Mouse (Mus musculus): ENCODE results near the gene Ank3. TPM values are rescaled to one million over a fixed set of nuclear protein-coding genes. Genes with fewer than 3 reads are reported as not detected.

Gene Ank3
- polyA plus RNA-seq, 1 experiment from 2014 or later, result 44.7 TPM

- DNase-seq (ENCODE audit: low spot score), result no peak
- Histone ChIP-seq H3K27me3 (ENCODE audit: insufficient read depth, poor library complexity, severe bottlenecking) (no peaks in the 10 kb centered on the region), H3K9me3 (no peaks in the 10 kb centered on the region), H3K36me3 (no peaks in the 10 kb centered on the region), H3K4me1 (replicated peaks) (no peaks in the 10 kb centered on the region), H3K27ac (no peak overlapping the region), H3K4me3 (no peak overlapping the region)
- 93% methylated on average over 3 of the region's 3 CpGs for WGBS
Observed at GRCm38 (mm10) chr10:69424051-69424450, 25.5 kb downstream of the Ank3 start.

GRCm38 (mm10) chr10:69430138-69430537 lies 31.6 kb downstream of the Ank3 start:
- Histone ChIP-seq H3K36me3 (no peaks in the 10 kb centered on the region), H3K4me1 (replicated peaks) (no peaks in the 10 kb centered on the region), H3K4me3 (no peak overlapping the region), H3K27ac (no peak overlapping the region), H3K27me3 (ENCODE audit: insufficient read depth, poor library complexity, severe bottlenecking) (no peaks in the 10 kb centered on the region), H3K9me3 (no peaks in the 10 kb centered on the region)
- no peak for DNase-seq (ENCODE audit: low spot score)
- WGBS, result 92% methylated on average over 4 of the region's 4 CpGs

- no peaks in the 10 kb centered on the region for H3K27me3 ChIP-seq (ENCODE audit: insufficient read depth, poor library complexity, severe bottlenecking)
- no peak for DNase-seq (ENCODE audit: low spot score)
- no peak overlapping the region for H3K4me3 ChIP-seq
- no peaks in the 10 kb centered on the region for H3K36me3 ChIP-seq
- no peaks in the 10 kb centered on the region for H3K9me3 ChIP-seq
- no peaks in the 10 kb centered on the region for H3K4me1 ChIP-seq (replicated peaks)
- WGBS, result 92% methylated on average over 7 of the region's 7 CpGs
- no peak overlapping the region for H3K27ac ChIP-seq
Observed at GRCm38 (mm10) chr10:69431101-69431500, 32.5 kb downstream of the Ank3 start.

GRCm38 (mm10) chr10:69435213-69435612 lies 36.6 kb downstream of the Ank3 start:
- WGBS, result 81% methylated on average over 6 of the region's 6 CpGs
- no peak overlapping the region for H3K27ac ChIP-seq
- no peaks in the 10 kb centered on the region for H3K4me1 ChIP-seq (replicated peaks)
- no peak overlapping the region for H3K4me3 ChIP-seq
- no peaks in the 10 kb centered on the region for H3K27me3 ChIP-seq (ENCODE audit: insufficient read depth, poor library complexity, severe bottlenecking)
- DNase-seq (ENCODE audit: low spot score), result no peak
- H3K9me3 ChIP-seq, result no peaks in the 10 kb centered on the region
- no peaks in the 10 kb centered on the region for H3K36me3 ChIP-seq

GRCm38 (mm10) chr10:69439449-69439848 lies 40.9 kb downstream of the Ank3 start:
- Histone ChIP-seq H3K27ac (no peak overlapping the region), H3K36me3 (no peaks in the 10 kb centered on the region)

GRCm38 (mm10) chr10:69444546-69444945 lies 46.0 kb downstream of the Ank3 start:
- 79% methylated on average over 5 of the region's 5 CpGs for WGBS

More at GRCm38 (mm10) chr10:69439449-69439848, 40.9 kb downstream of the Ank3 start:
- WGBS, result 85% methylated on average over 8 of the region's 8 CpGs
- H3K9me3 ChIP-seq, result no peaks in the 10 kb centered on the region
- H3K27me3 ChIP-seq (ENCODE audit: insufficient read depth, poor library complexity, severe bottlenecking), result no peaks in the 10 kb centered on the region
- DNase-seq (ENCODE audit: low spot score), result no peak
- no peak overlapping the region for H3K4me3 ChIP-seq
- H3K4me1 ChIP-seq (replicated peaks), result no peaks in the 10 kb centered on the region

GRCm38 (mm10) chr10:69445951-69446350 lies 47.4 kb downstream of the Ank3 start:
- Histone ChIP-seq H3K27ac (no peak overlapping the region), H3K9me3 (no peaks in the 10 kb centered on the region), H3K4me3 (no peak overlapping the region), H3K36me3 (no peaks in the 10 kb centered on the region), H3K4me1 (replicated peaks) (no peaks in the 10 kb centered on the region), H3K27me3 (ENCODE audit: insufficient read depth, poor library complexity, severe bottlenecking) (no peaks in the 10 kb centered on the region)
- 79% methylated on average over 7 of the region's 7 CpGs for WGBS
- no peak for DNase-seq (ENCODE audit: low spot score)

More at GRCm38 (mm10) chr10:69444546-69444945, 46.0 kb downstream of the Ank3 start:
- no peaks in the 10 kb centered on the region for H3K36me3 ChIP-seq
- no peak overlapping the region for H3K27ac ChIP-seq
- H3K4me3 ChIP-seq, result no peak overlapping the region
- H3K9me3 ChIP-seq, result no peaks in the 10 kb centered on the region
- no peaks in the 10 kb centered on the region for H3K27me3 ChIP-seq (ENCODE audit: insufficient read depth, poor library complexity, severe bottlenecking)
- no peaks in the 10 kb centered on the region for H3K4me1 ChIP-seq (replicated peaks)
- no peak for DNase-seq (ENCODE audit: low spot score)

- DNase-seq (ENCODE audit: low spot score), result no peak
- Histone ChIP-seq H3K27ac (no peak overlapping the region), H3K36me3 (no peaks in the 10 kb centered on the region), H3K9me3 (no peaks in the 10 kb centered on the region), H3K27me3 (ENCODE audit: insufficient read depth, poor library complexity, severe bottlenecking) (no peaks in the 10 kb centered on the region), H3K4me3 (no peak overlapping the region), H3K4me1 (replicated peaks) (no peaks in the 10 kb centered on the region)
- whole genome bisulfite sequencing, result 81% methylated on average over 5 of the region's 5 CpGs
Observed at GRCm38 (mm10) chr10:69446566-69446965, 48.0 kb downstream of the Ank3 start.

- WGBS, result 93% methylated on average over 5 of the region's 5 CpGs
- no peak for DNase-seq (ENCODE audit: low spot score)
- no peaks in the 10 kb centered on the region for H3K36me3 ChIP-seq
- H3K4me3 ChIP-seq, result no peak overlapping the region
- no peak overlapping the region for H3K27ac ChIP-seq
- no peaks in the 10 kb centered on the region for H3K4me1 ChIP-seq (replicated peaks)
- H3K27me3 ChIP-seq (ENCODE audit: insufficient read depth, poor library complexity, severe bottlenecking), result no peaks in the 10 kb centered on the region
- H3K9me3 ChIP-seq, result no peaks in the 10 kb centered on the region
Observed at GRCm38 (mm10) chr10:69447308-69447707, 48.7 kb downstream of the Ank3 start.

- Histone ChIP-seq H3K4me3 (no peak overlapping the region), H3K27ac (no peak overlapping the region), H3K4me1 (replicated peaks) (no peaks in the 10 kb centered on the region), H3K27me3 (ENCODE audit: insufficient read depth, poor library complexity, severe bottlenecking) (no peaks in the 10 kb centered on the region), H3K9me3 (no peaks in the 10 kb centered on the region), H3K36me3 (no peaks in the 10 kb centered on the region)
- no peak for DNase-seq (ENCODE audit: low spot score)
- WGBS, result 79% methylated on average over 3 of the region's 3 CpGs
Observed at GRCm38 (mm10) chr10:69448174-69448573, 49.6 kb downstream of the Ank3 start.

GRCm38 (mm10) chr10:69451006-69451405 lies 52.4 kb downstream of the Ank3 start:
- 70% methylated on average over 5 of the region's 5 CpGs for WGBS
- Histone ChIP-seq H3K4me1 (replicated peaks) (no peaks in the 10 kb centered on the region), H3K27ac (no peak overlapping the region), H3K36me3 (no peaks in the 10 kb centered on the region), H3K27me3 (ENCODE audit: insufficient read depth, poor library complexity, severe bottlenecking) (no peaks in the 10 kb centered on the region), H3K9me3 (no peaks in the 10 kb centered on the region), H3K4me3 (no peak overlapping the region)
- no peak for DNase-seq (ENCODE audit: low spot score)

GRCm38 (mm10) chr10:69452180-69452977 lies 53.8 kb downstream of the Ank3 start:
- H3K4me3 ChIP-seq, result no peak overlapping the region
- peak; percentile 20 for DNase-seq (ENCODE audit: low spot score)
- no peak overlapping the region for H3K27ac ChIP-seq
- H3K4me1 ChIP-seq (replicated peaks), result no peaks in the 10 kb centered on the region
- no peaks in the 10 kb centered on the region for H3K27me3 ChIP-seq (ENCODE audit: insufficient read depth, poor library complexity, severe bottlenecking)
- no peaks in the 10 kb centered on the region for H3K9me3 ChIP-seq
- no peaks in the 10 kb centered on the region for H3K36me3 ChIP-seq
- WGBS, result 60% methylated on average over 9 of the region's 9 CpGs

GRCm38 (mm10) chr10:69453531-69453930 lies 55.0 kb downstream of the Ank3 start:
- Histone ChIP-seq H3K27ac (no peak overlapping the region), H3K4me3 (no peak overlapping the region), H3K36me3 (no peaks in the 10 kb centered on the region), H3K4me1 (replicated peaks) (no peaks in the 10 kb centered on the region), H3K9me3 (no peaks in the 10 kb centered on the region), H3K27me3 (ENCODE audit: insufficient read depth, poor library complexity, severe bottlenecking) (no peaks in the 10 kb centered on the region)
- DNase-seq (ENCODE audit: low spot score), result no peak
- WGBS, result 84% methylated on average over 6 of the region's 6 CpGs

Data from hindbrain, embryonic 10.5 days (tissue).